Mouse (Mus musculus) forebrain, embryonic 15.5 days (tissue): ENCODE data around the gene Mgat4b. TPM values are rescaled to one million over a fixed set of nuclear protein-coding genes. Genes with fewer than 3 reads are reported as not detected.

Source experiments
- ATAC-seq: fragments of 200-750 bp; cut with Nextera tagmentation; replicated peaks from 2 replicates; pipeline ENCODE4 v1.8.0; 2017; ENCODE audit warnings: mild to moderate bottlenecking, moderate TSS enrichment, moderate library complexity
- H3K27ac ChIP-seq: fragments of 300-500 bp; sonication (generic); replicated peaks from 2 replicates; pipeline ENCODE4 v1.5.1; 2015; ENCODE audit warnings: mild to moderate bottlenecking, inconsistent platforms
- H3K27me3 ChIP-seq: fragments of 300-500 bp; sonication (generic); 2 replicates; pipeline ENCODE4 v1.6.1; 2015; ENCODE audit warnings: inconsistent platforms
- H3K36me3 ChIP-seq: fragments of 300-500 bp; sonication (generic); 2 replicates; pipeline ENCODE4 v1.6.1; 2015; ENCODE audit warnings: mild to moderate bottlenecking, inconsistent platforms
- H3K4me1 ChIP-seq: fragments of 300-500 bp; sonication (generic); 2 replicates; pipeline ENCODE4 v1.6.1; 2015; ENCODE audit warnings: inconsistent platforms
- H3K4me2 ChIP-seq: fragments of 300-500 bp; sonication (generic); replicated peaks from 2 replicates; pipeline ENCODE4 v1.6.1; 2015; ENCODE audit warnings: mild to moderate bottlenecking, inconsistent platforms
- H3K4me3 ChIP-seq: fragments of 300-500 bp; sonication (generic); 2 replicates; pipeline ENCODE4 v1.5.1; 2015; ENCODE audit warnings: mild to moderate bottlenecking, inconsistent platforms
- H3K9ac ChIP-seq: fragments of 300-500 bp; sonication (generic); replicated peaks from 2 replicates; pipeline ENCODE4 v1.6.1; 2015; ENCODE audit warnings: mild to moderate bottlenecking, inconsistent platforms
- H3K9me3 ChIP-seq: fragments of 300-500 bp; sonication (generic); 2 replicates; pipeline ENCODE4 v1.6.1; 2016; ENCODE audit warnings: inconsistent platforms
- WGBS: fragments of 180-500 bp; shearing (Covaris S2); methylation state at CpG from one replicate; pipeline ENCODE4 v1.1.7; 2015; ENCODE audit warnings: mixed read lengths; 5-methylcytosine and 5-hydroxymethylcytosine counted together
- polyA plus RNA-seq: library from polyadenylated mRNA; unstranded; fragments of >200 nt; fragmentation: Nextera tagmentation; extraction: Ambion mirVana; gene quantifications from 2 replicates; pipeline ENCODE4 v1.2.1, GENCODE M21; 2015

Gene Mgat4b
- polyA plus RNA-seq, 1 experiment from 2014 or later: 46.3 TPM

GRCm38 (mm10) chr11:50182702-50183101 is 28.0 kb upstream of the Mgat4b start:
- H3K9me3 ChIP-seq: no peaks in the 10 kb centered on the region
- no peaks in the 10 kb centered on the region for H3K4me1 ChIP-seq
- H3K9ac ChIP-seq: no peak overlapping the region
- WGBS: 86% methylated on average over 4 of the region's 4 CpGs
- H3K27me3 ChIP-seq: no peaks in the 10 kb centered on the region
- ATAC-seq: no peak
- H3K36me3 ChIP-seq: peaks cover 6% of the 10 kb centered on the region
- H3K4me2 ChIP-seq: no peak overlapping the region
- no peak overlapping the region for H3K27ac ChIP-seq
- H3K4me3 ChIP-seq: no peak overlapping the region

DNA sequence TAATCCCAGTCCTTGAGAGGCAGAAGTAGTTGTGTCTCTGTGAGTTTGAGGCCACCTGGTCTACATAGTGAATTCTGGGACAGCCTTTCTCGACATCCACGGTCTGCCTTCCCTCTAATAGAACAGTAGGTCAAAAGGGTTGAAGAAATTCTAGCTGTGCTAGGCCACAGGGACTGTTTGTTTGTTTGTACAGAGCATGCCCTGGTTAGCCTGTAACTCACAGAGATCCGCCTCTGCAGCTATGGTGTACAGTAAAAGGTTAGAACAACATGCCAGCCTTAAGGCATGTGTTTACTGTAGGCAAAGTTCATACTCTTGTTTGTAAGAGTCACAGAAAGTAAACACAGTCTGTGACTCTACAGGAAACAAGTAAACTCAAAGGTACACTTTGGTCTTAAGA is 25.9 kb upstream of the Mgat4b start:
- no peak for ATAC-seq

DNA sequence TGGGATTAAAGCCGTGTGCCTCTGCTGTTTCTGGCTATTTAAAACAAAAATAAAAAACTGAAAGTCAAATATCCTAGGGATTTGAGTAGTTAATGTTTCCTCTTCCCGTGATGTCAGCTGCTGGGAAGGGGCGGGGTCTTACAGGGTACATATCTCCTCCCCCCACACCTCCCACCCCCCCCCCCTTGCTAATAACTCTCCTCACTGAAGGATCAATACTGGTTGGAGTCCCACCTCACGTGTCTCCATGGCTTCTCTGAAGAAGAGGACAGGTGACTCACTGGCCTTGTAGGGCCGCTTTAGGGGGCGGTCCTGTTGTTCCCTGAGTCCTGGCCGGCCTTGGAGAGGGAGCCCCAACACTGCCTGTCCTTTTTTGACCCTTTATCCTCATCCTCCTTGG is 22.0 kb upstream of the Mgat4b start:
- H3K9ac ChIP-seq: no peak overlapping the region
- no peak for ATAC-seq
- H3K4me1 ChIP-seq: no peaks in the 10 kb centered on the region
- H3K27ac ChIP-seq: no peak overlapping the region
- H3K4me2 ChIP-seq: no peak overlapping the region
- no peaks in the 10 kb centered on the region for H3K27me3 ChIP-seq
- no peaks in the 10 kb centered on the region; the same call in 1 of the 2 replicates for H3K36me3 ChIP-seq
- H3K4me3 ChIP-seq: no peak overlapping the region
- no peaks in the 10 kb centered on the region for H3K9me3 ChIP-seq
- WGBS: 78% methylated on average over 7 of the region's 7 CpGs

More for the DNA sequence above, 25.9 kb upstream of the Mgat4b start:
- no peak overlapping the region for H3K27ac ChIP-seq
- no peaks in the 10 kb centered on the region; the same call in 1 of the 2 replicates for H3K36me3 ChIP-seq
- no peaks in the 10 kb centered on the region for H3K27me3 ChIP-seq
- H3K9me3 ChIP-seq: no peaks in the 10 kb centered on the region
- no peak overlapping the region for H3K9ac ChIP-seq
- WGBS: 84% methylated on average over 3 of the region's 3 CpGs
- no peaks in the 10 kb centered on the region for H3K4me1 ChIP-seq
- H3K4me3 ChIP-seq: no peak overlapping the region
- H3K4me2 ChIP-seq: no peak overlapping the region

DNA sequence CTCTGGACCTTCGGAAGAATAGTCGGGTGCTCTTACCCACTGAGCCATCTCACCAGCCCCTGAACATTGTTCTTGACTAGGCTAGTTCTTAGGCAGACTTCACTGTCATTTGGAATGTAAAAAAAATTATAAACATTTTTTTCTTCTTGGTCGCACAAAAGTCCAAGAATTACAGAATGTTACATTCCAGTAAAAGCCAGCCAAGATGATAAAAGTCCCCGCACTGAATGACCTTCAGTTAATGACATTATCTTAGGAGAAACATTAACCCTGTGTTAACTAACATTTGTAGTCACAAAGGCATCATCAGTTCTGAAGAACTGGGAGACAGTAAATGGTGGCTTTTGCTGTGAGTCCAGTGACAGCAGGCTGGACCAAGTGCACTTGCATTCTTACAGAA is 20.3 kb upstream of the Mgat4b start:
- no peaks in the 10 kb centered on the region for H3K9me3 ChIP-seq
- no peak overlapping the region for H3K4me3 ChIP-seq
- no peaks in the 10 kb centered on the region for H3K4me1 ChIP-seq
- WGBS: 94% methylated on average over 4 of the region's 4 CpGs
- no peak overlapping the region for H3K4me2 ChIP-seq
- ATAC-seq: no peak
- no peak overlapping the region for H3K9ac ChIP-seq
- no peaks in the 10 kb centered on the region; the same call in 1 of the 2 replicates for H3K36me3 ChIP-seq
- no peak overlapping the region for H3K27ac ChIP-seq
- no peaks in the 10 kb centered on the region for H3K27me3 ChIP-seq

- H3K27ac ChIP-seq: no peak overlapping the region
- no peak overlapping the region for H3K4me2 ChIP-seq
- no peak for ATAC-seq
- no peaks in the 10 kb centered on the region for H3K27me3 ChIP-seq
- H3K9ac ChIP-seq: no peak overlapping the region
- peaks cover 3% of the 10 kb centered on the region for H3K36me3 ChIP-seq
- H3K9me3 ChIP-seq: no peaks in the 10 kb centered on the region
- no peaks in the 10 kb centered on the region for H3K4me1 ChIP-seq
- H3K4me3 ChIP-seq: no peak overlapping the region
- 91% methylated on average over 3 of the region's 3 CpGs for WGBS
Observed at GRCm38 (mm10) chr11:50192278-50192677, 18.4 kb upstream of the Mgat4b start.

- peaks cover 18% of the 10 kb centered on the region for H3K36me3 ChIP-seq
- H3K4me2 ChIP-seq: no peak overlapping the region
- 84% methylated on average over 7 of the region's 7 CpGs for WGBS
- no peak for ATAC-seq
- H3K9me3 ChIP-seq: no peaks in the 10 kb centered on the region
- H3K27me3 ChIP-seq: no peaks in the 10 kb centered on the region
- no peak overlapping the region for H3K4me3 ChIP-seq
- no peak overlapping the region for H3K9ac ChIP-seq
- H3K27ac ChIP-seq: no peak overlapping the region
- no peaks in the 10 kb centered on the region for H3K4me1 ChIP-seq
Observed at GRCm38 (mm10) chr11:50194070-50194469, 16.6 kb upstream of the Mgat4b start.

- Histone ChIP-seq H3K4me1 (no peaks in the 10 kb centered on the region), H3K27ac (no peak overlapping the region), H3K36me3 (peaks cover 25% of the 10 kb centered on the region), H3K27me3 (no peaks in the 10 kb centered on the region), H3K4me2 (no peak overlapping the region), H3K9me3 (no peaks in the 10 kb centered on the region), H3K4me3 (no peak overlapping the region), H3K9ac (no peak overlapping the region)
- ATAC-seq: no peak
- 88% methylated on average over 4 of the region's 4 CpGs for WGBS
Observed at GRCm38 (mm10) chr11:50194793-50195192, 15.9 kb upstream of the Mgat4b start.

DNA sequence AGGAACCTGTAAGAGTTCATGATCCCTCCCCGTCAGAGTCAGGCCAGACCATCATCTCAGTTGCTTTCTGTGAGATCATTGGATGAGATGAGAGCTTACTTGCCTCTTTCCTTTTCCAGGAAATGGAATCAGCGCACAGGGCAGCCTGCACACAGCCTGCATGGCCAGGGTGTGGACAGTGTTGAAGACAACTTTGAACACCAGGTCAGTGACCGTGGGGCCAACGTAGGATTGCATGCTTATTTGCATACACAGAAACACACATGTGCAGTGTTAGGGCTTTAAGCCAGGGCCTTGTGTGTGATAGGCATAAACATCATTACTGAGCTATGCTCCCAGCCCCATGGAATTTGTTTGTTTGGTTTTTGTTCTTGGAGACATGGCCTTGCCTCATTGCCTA is 13.2 kb upstream of the Mgat4b start:
- 93% methylated on average over 4 of the region's 4 CpGs for WGBS
- H3K4me2 ChIP-seq: no peak overlapping the region
- H3K27me3 ChIP-seq: no peaks in the 10 kb centered on the region
- no peak overlapping the region for H3K27ac ChIP-seq
- no peak for ATAC-seq
- H3K4me1 ChIP-seq: no peaks in the 10 kb centered on the region
- H3K9ac ChIP-seq: no peak overlapping the region
- peaks cover 52% of the 10 kb centered on the region for H3K36me3 ChIP-seq
- H3K9me3 ChIP-seq: no peaks in the 10 kb centered on the region
- H3K4me3 ChIP-seq: no peak overlapping the region

DNA sequence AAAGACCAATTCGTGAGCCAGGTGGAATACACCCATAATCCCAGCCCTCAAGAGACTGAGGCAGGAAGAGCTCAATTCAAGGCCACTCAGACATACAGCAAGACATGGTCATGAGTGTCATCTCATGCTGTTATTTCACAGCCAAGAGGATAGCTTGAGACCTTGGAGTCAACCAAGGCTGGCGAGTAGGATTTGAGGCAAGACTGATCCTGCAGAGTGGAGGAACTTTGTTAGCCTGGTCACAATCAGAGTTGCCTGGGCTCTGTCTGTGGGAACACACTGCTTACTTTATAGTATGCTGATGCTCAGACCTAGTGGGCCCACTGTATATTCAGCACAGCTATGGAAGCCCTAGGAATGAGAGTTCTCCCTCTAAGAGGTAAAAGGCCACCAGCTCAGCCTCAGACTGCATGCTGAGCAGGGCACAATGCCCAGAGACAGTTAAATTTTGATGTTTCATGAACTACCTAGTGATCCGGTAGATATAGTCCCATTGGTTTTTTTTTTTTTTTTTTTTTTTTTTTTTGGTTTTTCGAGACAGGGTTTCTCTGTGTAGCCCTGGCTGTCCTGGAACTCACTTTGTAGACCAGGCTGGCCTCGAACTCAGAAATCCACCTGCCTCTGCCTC is 12.4 kb upstream of the Mgat4b start:
- H3K9ac ChIP-seq: no peak overlapping the region
- peaks cover 61% of the 10 kb centered on the region for H3K36me3 ChIP-seq
- no peak for ATAC-seq
- H3K27ac ChIP-seq: no peak overlapping the region
- no peaks in the 10 kb centered on the region for H3K27me3 ChIP-seq
- no peak overlapping the region for H3K4me3 ChIP-seq
- no peaks in the 10 kb centered on the region for H3K4me1 ChIP-seq
- 90% methylated on average over 4 of the region's 5 CpGs for WGBS
- no peaks in the 10 kb centered on the region for H3K9me3 ChIP-seq
- no peak overlapping the region for H3K4me2 ChIP-seq

GRCm38 (mm10) chr11:50198916-50199315 is 11.8 kb upstream of the Mgat4b start:
- no peak overlapping the region for H3K27ac ChIP-seq
- H3K9ac ChIP-seq: no peak overlapping the region
- no peak overlapping the region for H3K4me2 ChIP-seq
- H3K4me3 ChIP-seq: no peak overlapping the region
- peaks cover 64% of the 10 kb centered on the region for H3K36me3 ChIP-seq
- ATAC-seq: no peak
- WGBS: 91% methylated on average over 2 of the region's 2 CpGs
- no peaks in the 10 kb centered on the region for H3K9me3 ChIP-seq
- no peaks in the 10 kb centered on the region for H3K27me3 ChIP-seq
- no peaks in the 10 kb centered on the region for H3K4me1 ChIP-seq

DNA sequence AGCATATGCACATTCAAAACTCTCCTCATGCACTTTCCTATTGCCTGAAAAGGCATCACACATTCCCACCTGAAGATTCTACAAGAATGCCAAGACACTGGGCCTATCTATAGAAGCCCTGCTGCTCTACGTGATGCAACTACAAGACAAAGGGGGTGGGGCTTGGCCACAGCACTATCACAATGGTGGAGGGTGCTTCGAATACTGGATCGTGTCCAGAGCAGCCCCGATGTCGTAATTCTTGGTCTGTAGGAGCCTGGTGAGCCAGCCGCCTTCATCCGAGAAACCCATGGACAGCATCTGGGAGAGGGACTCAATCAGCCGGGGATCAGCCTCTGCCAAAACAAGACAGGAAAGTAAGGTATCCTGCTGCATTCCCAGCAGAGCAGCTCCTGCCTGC is 10.1 kb upstream of the Mgat4b start:
- Histone ChIP-seq H3K4me2 (no peak overlapping the region), H3K9ac (no peak overlapping the region), H3K27ac (no peak overlapping the region), H3K4me1 (no peaks in the 10 kb centered on the region), H3K27me3 (no peaks in the 10 kb centered on the region), H3K9me3 (no peaks in the 10 kb centered on the region), H3K36me3 (peaks cover 80% of the 10 kb centered on the region), H3K4me3 (no peak overlapping the region)
- WGBS: 86% methylated on average over 8 of the region's 8 CpGs
- no peak for ATAC-seq

- Histone ChIP-seq H3K9me3 (no peaks in the 10 kb centered on the region), H3K4me3 (no peak overlapping the region), H3K4me1 (no peaks in the 10 kb centered on the region), H3K27me3 (no peaks in the 10 kb centered on the region), H3K36me3 (peaks cover 90% of the 10 kb centered on the region), H3K9ac (no peak overlapping the region), H3K27ac (no peak overlapping the region), H3K4me2 (no peak overlapping the region)
- no peak for ATAC-seq
- WGBS: 92% methylated on average over 3 of the region's 3 CpGs
Observed at GRCm38 (mm10) chr11:50201590-50201989, 9.1 kb upstream of the Mgat4b start.

- H3K27me3 ChIP-seq: no peaks in the 10 kb centered on the region
- H3K4me1 ChIP-seq: peaks cover 3% of the 10 kb centered on the region; the same call in 1 of the 2 replicates
- H3K9ac ChIP-seq: no peak overlapping the region
- H3K4me3 ChIP-seq: no peak overlapping the region
- no peak for ATAC-seq
- no peak overlapping the region for H3K27ac ChIP-seq
- H3K9me3 ChIP-seq: no peaks in the 10 kb centered on the region
- 94% methylated on average over 9 of the region's 9 CpGs for WGBS
- H3K36me3 ChIP-seq: peaks cover 87% of the 10 kb centered on the region
- no peak overlapping the region for H3K4me2 ChIP-seq
Observed at GRCm38 (mm10) chr11:50203302-50203827, 7.3 kb upstream of the Mgat4b start.
